Mouse (Mus musculus) thymus, adult 2 months (tissue): ENCODE results near the gene Cnot8.

Experiments used
- CTCF ChIP-seq: fragments of 200-500 bp; IDR thresholded peaks from 2 replicates; pipeline ENCODE4 v1.5.1; 2012; ENCODE audit warnings: mild to moderate bottlenecking, control low read depth, low read length, moderate library complexity, borderline replicate concordance; ENCODE audit not compliant: control insufficient read depth, poor library complexity, insufficient read depth; ENCODE audit errors: extremely low read depth
- POLR2A ChIP-seq: fragments of 200-500 bp; IDR thresholded peaks from 2 replicates; pipeline ENCODE4 v1.6.1; 2012; ENCODE audit warnings: mild to moderate bottlenecking, low read length, control low read depth, moderate library complexity; ENCODE audit not compliant: control insufficient read depth, poor library complexity, insufficient read depth; ENCODE audit errors: extremely low read depth

- TF ChIP-seq CTCF (no peak), POLR2A (no peak)
These were observed 11.4 kb upstream of the Cnot8 start for GRCm38 (mm10) chr11:58092541-58092940.
